Mouse (Mus musculus) gastrocnemius, postnatal 4 days (tissue): ENCODE data around the gene Tox2. TPM values are rescaled to one million over a fixed set of nuclear protein-coding genes. Genes with fewer than 3 reads are reported as not detected.

Experiments
- DNase-seq, 2 experiments: peaks; one replicate each; pipeline ENCODE4 v3.0.0; 2021 to 2022; ENCODE audit warnings: low spot score in 2 of 2, mixed read lengths in 2 of 2
- total RNA-seq, 2 experiments: library from RNA; stranded (reverse); gene quantifications; 2 replicates each; pipeline ENCODE4 v1.2.3; 2021

The Tox2 gene
- total RNA-seq, 2 experiments from 2014 or later, result 1.5 to 1.9 TPM

GRCm38 (mm10) chr2:163309376-163309775, 106.5 kb downstream of the Tox2 start:
- DNase-seq, result no peak

GRCm38 (mm10) chr2:163310163-163310688, 107.3 kb downstream of the Tox2 start:
- no peak for DNase-seq

- no peak for DNase-seq
These were observed 114.4 kb downstream of the Tox2 start for GRCm38 (mm10) chr2:163317281-163317680.

GRCm38 (mm10) chr2:163318777-163319176, 115.9 kb downstream of the Tox2 start:
- DNase-seq, result no peak

GRCm38 (mm10) chr2:163323163-163323562, 120.2 kb downstream of the Tox2 start:
- DNase-seq, result no peak

- no peak for DNase-seq
These were observed 127.8 kb downstream of the Tox2 start for GRCm38 (mm10) chr2:163330742-163331141.

GRCm38 (mm10) chr2:163331423-163331822, 128.5 kb downstream of the Tox2 start:
- DNase-seq, result no peak

GRCm38 (mm10) chr2:163332368-163333055, 129.6 kb downstream of the Tox2 start:
- no peak for DNase-seq

GRCm38 (mm10) chr2:163340263-163340662, 137.3 kb downstream of the Tox2 start:
- peak; percentile 61 to 72 for DNase-seq

GRCm38 (mm10) chr2:163343671-163344070, 140.7 kb downstream of the Tox2 start:
- DNase-seq, result no peak

GRCm38 (mm10) chr2:163344976-163345660, 142.2 kb downstream of the Tox2 start:
- no peak for DNase-seq

GRCm38 (mm10) chr2:163346497-163346896, 143.6 kb downstream of the Tox2 start:
- DNase-seq, result no peak

GRCm38 (mm10) chr2:163347517-163348184, 144.7 kb downstream of the Tox2 start:
- no peak for DNase-seq

GRCm38 (mm10) chr2:163348677-163349076, 145.8 kb downstream of the Tox2 start:
- no peak for DNase-seq

- DNase-seq, result peak in 1 of 2 experiments; percentile 50
These were observed 146.5 kb downstream of the Tox2 start for GRCm38 (mm10) chr2:163349411-163349810.

GRCm38 (mm10) chr2:163350443-163350842, 147.5 kb downstream of the Tox2 start:
- no peak for DNase-seq

- DNase-seq, result peak in 1 of 2 experiments; percentile 37
These were observed 150.8 kb downstream of the Tox2 start for GRCm38 (mm10) chr2:163353731-163354130.

GRCm38 (mm10) chr2:163355666-163356065, 152.7 kb downstream of the Tox2 start:
- no peak for DNase-seq

GRCm38 (mm10) chr2:163356113-163356840, 153.4 kb downstream of the Tox2 start:
- no peak for DNase-seq

GRCm38 (mm10) chr2:163358662-163359061, 155.7 kb downstream of the Tox2 start:
- no peak for DNase-seq

- no peak for DNase-seq
These were observed 156.3 kb downstream of the Tox2 start for GRCm38 (mm10) chr2:163359253-163359652.
